Comparison of ENCODE assay signal across 13 mouse cellular contexts in the genomic region with DNA sequence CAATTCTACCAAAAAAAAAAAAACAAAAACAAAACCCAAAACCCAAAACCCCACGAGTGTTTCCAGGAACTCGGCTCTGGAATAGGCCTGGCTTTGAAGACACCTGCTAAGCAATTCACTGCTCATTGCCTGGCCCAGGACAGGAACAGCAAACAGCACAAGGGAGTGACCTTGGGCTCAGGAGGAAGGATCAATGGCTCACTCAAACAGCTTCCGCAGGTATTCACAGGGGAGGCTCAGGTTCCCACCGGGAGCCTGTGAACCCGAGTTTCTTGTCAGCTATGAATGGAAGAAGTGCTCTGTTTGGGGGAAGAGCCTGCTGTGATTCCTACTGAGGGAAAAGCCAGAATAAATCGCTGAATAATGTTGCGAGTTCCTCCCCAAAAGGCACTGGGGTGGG.
"Had no signal": no experiment of that assay in that cellular context is flagged by ENCODE, and none has a peak within 500 bp of the region (broad histone marks: within the 10 kb centered on the region; RNA-seq: fewer than 3 reads in every experiment).

No protein-coding gene starts in this region.

- DNase-seq: kidney, postnatal 14 days; lung, adult 2 months; lung, postnatal 4 days; right cerebral cortex, postnatal 14 days; thymus, postnatal 36 days had no signal

- H3K4me3 ChIP-seq: kidney, embryonic 15.5 days; left cerebral cortex, adult 2 months; limb, embryonic 10.5 days; liver, embryonic 15.5 days; megakaryocyte, embryonic 14.5 days; midbrain, embryonic 13.5 days had no signal

- H3K4me2 ChIP-seq: kidney, embryonic 15.5 days; liver, embryonic 11.5 days; liver, embryonic 15.5 days; midbrain, embryonic 13.5 days had no signal

- H3K9me3 ChIP-seq: kidney, embryonic 15.5 days; limb, embryonic 10.5 days; liver, embryonic 15.5 days; megakaryocyte, embryonic 14.5 days; midbrain, embryonic 13.5 days had no signal

- H3K27me3 ChIP-seq: liver, embryonic 15.5 days; megakaryocyte, embryonic 14.5 days; midbrain, embryonic 13.5 days had no signal

- H3K36me3 ChIP-seq: kidney, embryonic 15.5 days; limb, embryonic 10.5 days; liver, embryonic 15.5 days; midbrain, embryonic 13.5 days had no signal

- H3K9ac ChIP-seq: kidney, embryonic 15.5 days; liver, embryonic 15.5 days; midbrain, embryonic 13.5 days had no signal

- H3K27ac ChIP-seq: kidney, embryonic 15.5 days; left cerebral cortex, adult 2 months; limb, embryonic 10.5 days; liver, embryonic 15.5 days; midbrain, embryonic 13.5 days had no signal

- H3K4me1 ChIP-seq: liver, embryonic 15.5 days; midbrain, embryonic 13.5 days had no signal

- ATAC-seq: lung, postnatal 0 days; midbrain, embryonic 13.5 days had no signal
